Mouse (Mus musculus): ENCODE measurements around the gene Kbtbd4.

- TF ChIP-seq FLI1 (IDR thresholded peaks at IDR 0.05; ENCODE audit: low read length) (no peak), GATA1 (IDR thresholded peaks at IDR 0.05; ENCODE audit: borderline replicate concordance, low read length) (no peak)
Measured at GRCm38 (mm10) chr2:90913671-90914070, 9.1 kb downstream of the Kbtbd4 start.
